Mouse (Mus musculus): ENCODE measurements at regions not wholly inside any gene's neighbourhood (a gene's known extent, or its start where the extent isn't known, plus 50 kb on each side); places are given as distances from the start of the nearest gene placed in this dataset.

DNA sequence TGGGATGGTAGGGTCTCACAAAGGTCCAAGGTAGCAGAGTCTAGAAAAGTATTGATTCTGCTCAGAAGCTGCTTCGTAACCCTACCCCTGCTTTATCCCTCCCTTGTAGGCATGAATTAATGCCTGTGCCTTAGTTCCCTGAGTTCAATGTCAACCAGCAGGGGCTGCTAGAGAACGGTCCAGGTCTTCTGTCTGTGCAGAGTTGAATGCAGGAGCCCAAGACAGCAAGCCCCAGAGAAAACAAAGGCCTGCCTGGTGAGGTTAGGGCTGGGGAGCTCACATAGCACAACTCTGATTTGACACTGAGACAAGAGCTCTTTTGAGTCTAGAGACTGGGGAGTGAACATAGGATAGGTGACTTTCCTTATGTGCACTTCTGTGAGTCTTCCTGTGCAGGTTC, 56.6 kb downstream of the Olig3 start:
- DNase-seq, result peak in 1 of 2 experiments; percentile 16

DNA sequence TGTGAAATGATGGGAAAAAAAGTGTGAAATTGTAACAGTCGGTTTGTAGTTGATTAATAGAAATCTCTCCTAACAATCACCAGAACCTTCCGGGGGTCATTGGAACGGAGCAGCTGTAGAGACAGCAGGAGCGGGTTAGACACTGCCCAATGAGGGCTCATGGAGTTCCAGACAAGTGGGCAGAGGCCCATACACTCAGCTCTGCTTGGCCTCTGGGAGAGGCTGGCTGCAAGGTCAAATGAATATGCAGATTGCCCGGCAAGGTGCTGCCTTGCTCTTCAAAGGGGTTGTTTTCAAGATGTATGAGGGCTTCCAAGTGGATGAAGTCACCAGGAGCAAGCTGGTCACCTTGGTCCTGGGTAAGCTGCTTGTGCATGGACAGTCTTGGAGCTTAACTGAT, 57.6 kb downstream of the Olig3 start:
- no peak for DNase-seq

DNA sequence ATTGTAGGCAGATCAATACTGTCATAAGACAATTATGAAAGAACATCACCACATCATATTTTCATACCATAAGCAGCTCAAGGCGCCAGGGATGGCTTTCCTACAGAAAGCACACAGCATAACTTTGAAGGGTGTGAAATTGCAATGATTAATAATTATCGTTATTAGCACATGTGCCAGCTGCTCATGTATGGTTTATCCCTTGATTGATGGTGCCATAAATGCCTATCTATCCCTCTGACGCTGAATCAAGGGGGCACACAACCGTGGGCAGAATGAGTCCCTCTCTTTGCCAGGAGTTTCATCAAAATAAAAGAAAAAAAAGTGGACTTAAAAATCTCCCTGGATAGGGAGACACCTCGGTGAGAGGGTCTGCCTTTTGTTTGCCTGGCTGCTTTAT, 58.5 kb downstream of the Olig3 start:
- no peak for DNase-seq

DNA sequence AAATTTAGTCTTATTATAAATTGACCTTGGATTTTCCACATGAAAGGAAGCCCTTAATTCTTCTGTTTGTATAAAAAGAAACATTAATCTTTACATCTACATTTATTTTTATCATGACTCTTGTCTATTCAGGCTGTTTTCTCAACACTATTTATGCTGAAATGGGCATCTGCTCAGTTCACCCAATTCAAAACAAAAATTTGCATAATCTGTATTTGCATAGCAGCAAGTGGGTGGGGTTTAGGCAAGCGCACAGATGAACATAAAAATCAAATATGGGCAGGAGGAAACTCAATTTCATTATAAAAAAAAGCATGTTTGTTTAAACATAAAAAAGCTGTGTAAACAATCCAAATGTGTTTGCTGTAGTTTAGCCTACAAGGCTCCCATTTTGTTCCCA, 67.7 kb downstream of the Olig3 start:
- no peak for DNase-seq

DNA sequence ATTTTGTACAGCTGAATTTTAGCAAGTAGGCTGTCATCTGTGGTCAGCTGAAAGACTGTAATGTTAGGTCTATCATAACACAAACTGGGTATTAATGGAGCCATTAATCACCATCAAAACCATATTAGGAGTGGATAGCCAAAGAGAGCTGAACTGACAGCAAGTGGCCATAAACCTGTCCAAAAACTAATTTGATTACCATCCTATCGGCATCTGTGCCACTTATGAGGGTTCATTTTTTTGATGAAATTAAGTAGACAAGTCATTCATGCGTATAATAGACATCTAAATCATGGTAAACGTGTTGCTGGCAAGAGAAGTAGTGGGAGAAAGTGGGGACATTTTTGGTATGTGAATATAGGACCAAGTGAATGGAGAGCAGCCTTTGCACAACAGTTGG, 68.6 kb downstream of the Olig3 start:
- DNase-seq, result no peak

DNA sequence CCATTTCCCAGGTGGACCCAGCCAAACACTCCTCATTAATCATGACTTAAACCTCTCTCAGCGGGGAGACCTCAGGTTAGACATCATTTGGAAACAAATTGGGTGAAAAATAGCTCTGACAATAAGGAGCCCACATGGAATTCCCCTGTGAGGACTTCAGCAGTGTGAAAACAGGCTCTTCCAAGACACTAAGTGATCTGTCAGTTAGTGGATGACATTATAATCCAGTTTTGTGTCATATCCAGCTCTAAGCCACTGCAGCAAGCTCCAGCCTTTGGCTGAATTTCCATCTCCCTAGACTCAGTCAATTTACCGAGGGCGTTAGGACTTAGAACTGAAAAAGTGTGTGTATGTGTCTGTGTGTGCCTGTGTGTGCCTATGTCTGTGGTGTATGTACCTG, 70.5 kb downstream of the Olig3 start:
- no peak for DNase-seq

DNA sequence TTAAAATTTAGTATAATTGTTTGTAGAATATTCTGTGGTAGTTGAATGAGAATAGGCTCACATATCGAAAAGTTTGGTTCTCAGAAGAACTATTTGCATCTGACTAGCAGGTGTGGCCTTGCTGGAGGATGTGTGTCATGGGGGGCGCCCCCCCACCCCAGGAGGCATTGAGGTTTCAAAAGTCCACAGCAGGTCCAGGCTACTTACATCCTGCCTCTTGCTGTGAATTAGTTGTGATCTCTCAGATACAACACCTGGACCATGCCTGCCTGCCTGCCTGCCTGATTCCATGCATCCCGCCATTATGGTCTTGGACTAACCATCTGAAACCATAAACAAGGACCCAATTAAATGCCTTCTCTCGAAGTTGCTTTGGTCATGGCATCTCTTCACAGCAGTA, 76.2 kb downstream of the Olig3 start:
- DNase-seq, result no peak

DNA sequence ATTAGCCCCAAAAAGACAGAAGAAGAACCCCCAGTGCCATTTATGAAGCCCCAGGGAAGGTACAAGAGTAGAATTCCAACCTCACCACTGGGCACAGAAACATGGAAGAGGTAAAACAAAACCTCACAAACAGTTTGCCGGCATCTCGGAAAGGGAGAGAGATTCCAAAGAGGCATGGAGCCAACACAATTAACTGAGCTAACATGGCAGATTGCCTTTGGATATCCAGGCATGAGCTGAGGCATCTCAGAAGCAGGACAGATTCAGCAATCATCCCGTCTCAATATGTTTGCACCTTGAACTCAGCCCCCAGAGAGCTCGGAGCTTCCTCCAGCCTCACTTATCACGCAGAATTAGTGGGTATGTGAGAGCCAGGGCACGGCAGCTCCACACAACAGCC, 78.3 kb downstream of the Olig3 start:
- no peak for DNase-seq

DNA sequence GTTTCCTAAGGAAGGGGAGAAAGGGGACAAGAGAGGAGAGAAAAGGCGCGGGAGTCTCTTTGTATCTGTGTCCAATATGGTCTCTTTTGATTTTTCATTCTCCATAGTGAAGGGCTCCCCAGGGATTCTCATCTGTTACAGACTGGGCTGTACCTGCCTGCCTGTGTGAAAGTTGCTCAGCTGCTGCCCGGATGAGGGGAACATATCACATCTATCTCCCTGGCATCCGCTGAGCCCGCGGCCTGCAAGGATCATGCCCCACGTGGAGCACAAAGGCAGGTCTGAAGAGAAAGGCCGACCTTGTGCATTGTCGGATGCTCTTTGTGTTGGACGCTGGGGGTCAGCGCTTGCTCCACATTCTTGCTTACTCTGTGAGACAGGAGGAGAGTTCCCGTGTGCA, 85.5 kb downstream of the Olig3 start:
- DNase-seq, result no peak

DNA sequence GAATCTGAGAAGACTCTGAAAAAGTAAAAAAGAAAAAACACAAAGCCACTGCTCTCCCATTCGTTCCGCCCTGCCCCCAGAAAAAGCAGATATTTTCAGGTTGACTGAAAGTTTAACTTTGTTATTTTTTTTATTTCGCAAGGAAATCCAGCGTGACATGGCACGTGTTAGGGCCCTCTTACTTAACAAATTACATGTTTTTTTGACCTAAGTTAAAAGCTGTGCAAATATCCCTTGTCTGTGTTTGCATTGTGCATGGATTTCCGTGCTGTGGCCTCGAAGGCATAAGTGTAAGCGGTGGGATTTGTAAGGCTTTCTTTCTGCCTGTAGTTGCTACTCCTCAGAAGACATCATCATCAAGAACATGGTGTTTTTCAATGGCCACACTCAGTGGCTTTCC, 87.2 kb downstream of the Olig3 start:
- DNase-seq, result no peak

DNA sequence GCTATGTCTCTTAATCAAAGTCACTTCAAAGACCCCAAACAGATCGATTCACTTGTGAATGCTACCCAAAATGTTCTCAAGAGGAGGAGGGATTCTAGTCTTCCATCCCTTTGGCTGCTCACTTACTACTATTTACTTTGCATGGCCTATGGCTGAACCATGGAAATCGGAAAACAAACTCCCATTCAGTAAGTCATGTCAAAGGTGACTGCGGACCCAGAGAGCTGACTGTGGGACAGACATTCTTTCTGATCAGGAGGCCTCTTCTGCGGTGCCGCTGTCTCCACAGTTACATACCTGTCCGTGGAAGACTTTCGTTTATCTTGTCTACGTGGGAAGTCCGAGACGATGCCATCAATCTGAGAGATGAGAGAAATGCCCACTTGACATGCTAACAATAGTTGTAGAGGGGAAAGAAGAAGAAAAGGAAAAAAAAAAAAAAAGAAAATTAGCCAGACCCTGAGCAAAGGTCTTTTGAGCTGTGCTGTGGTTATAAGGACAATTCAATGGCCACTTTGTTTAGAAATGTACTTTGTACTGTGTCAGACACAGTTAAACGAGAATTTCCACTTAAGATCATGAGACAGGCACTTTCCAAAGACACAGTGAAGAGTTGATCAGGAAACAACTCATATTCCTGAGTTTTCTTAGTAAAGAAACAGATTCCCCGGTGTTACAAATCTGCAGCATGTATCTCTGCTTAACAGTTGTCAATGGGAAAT, 92.7 kb downstream of the Olig3 start:
- DNase-seq, result no peak

DNA sequence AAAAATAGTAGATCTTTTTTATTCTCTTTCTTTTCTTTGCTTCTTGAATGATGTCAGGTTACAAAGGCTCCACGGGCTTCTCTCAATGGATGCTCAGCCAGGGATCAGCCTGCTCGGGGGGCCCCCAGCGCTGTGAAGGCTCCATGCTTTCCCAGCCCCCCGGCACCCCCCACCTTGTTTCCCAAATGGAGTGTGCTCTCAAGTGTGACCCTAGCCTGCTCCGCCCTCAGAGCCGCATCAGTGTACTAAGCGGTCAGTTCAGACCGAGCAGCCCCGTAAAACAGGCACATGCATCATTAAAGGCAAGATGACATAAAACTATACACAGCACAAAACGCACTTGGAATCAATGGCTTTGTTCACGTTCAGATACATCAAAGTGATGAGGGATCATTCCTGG, 102.7 kb downstream of the Olig3 start:
- no peak for DNase-seq

DNA sequence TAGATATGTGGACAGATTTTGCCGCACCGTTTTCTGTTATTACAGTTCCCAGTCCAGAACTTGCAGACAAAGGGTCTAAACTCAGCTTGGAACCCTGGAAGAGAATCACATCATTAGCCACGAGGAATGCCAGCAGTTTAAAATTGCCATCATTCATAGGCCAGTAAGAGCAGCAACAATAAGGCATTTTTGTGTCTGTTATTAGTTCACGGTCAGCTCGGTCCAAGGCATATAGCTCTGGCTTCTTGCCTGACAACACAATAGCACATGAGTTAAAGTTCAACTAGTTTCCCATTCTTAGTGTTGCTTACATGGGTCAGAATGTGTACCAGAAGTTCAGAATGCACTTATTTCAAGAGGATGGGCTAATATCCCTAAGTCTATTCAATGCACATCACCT, 103.4 kb downstream of the Olig3 start:
- DNase-seq, result no peak

DNA sequence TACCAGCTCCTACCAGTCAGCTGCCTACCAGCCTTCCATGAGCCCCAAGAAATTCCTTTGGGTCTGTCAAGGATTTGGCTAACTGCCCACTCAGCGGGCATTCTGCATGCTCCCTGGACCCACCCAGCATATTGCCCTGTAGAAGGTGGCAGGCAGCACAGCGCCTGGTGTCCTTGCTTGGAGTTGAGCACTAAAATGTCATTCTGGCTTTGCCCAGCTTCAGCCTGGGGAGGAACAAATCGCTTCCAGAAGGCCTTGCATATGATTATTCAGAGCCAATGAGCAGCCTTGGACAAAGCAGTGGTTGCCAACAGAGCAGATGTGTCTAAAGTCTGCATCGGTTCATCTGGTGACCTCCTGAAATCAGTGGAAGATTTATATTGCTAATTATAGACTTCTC, 103.8 kb downstream of the Olig3 start:
- DNase-seq, result no peak

DNA sequence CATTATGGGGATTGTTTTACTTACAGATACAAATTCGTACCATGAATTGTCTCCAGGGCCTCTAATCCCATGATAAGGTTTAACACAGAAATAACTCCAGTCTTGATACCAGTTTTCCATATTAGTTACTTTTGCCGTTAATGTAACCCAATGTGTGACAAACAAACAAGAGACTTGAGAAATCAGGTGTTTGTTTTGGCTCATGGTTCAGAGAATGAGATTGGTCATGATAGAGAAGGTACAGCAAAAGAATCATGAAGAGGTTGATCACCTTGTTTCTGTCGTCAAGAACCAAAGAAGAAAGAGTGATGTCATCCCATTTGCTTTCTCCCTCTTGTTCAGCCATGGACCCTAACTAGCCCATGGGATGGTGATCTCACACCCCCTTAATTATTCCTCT, 107.5 kb downstream of the Olig3 start:
- DNase-seq, result no peak

DNA sequence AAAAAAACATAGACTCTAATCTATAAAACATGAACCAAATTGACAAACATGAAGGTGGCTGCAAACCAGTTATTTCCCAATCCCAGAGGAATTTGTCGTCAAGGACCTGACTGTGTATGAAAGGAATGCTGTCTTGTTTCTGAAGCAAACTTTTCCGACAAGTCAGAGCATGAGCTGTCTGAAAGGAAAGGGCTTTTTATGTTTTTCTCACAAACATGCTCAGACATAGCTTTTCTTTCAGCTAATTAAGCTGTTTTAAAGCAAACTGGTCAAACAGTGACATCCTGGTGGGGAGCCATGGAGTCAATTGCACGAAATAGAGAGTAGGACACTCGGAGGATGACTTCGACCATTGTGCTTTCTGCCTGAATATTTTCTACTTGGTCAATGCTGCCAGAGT, 108.2 kb downstream of the Olig3 start:
- DNase-seq, result no peak

DNA sequence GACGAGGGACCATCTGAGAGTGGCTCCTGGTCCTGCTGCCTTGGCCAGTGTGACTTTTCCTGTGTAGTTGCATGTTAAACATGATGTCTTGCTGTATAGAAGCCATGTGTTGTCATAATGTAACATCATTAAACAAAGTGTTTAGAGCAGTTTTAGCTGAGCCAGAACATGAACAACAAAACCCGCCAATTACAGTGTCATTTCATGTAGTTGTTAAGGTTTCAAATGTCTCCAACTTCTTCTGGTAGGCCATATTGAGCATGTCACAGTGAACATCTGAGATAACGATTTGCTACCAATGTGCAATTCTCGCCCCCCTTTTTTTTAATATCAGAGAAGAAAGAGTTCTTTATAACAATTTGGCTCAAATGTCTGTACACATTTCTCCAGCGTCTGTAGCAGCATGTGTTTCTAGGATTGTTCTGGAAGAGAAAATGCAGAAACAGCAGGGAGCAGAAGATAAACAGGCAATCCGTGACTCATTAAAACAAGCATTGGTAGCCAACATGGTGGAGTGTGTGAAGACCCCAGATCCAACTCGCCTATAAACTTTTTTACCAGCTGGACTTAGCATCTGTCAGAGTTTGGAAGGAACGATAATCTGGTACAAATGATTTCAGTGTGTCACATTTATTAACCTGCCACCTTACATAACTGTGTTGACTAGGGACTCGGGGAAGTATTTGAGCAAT, 115.2 kb downstream of the Olig3 start:
- no peak for DNase-seq

DNA sequence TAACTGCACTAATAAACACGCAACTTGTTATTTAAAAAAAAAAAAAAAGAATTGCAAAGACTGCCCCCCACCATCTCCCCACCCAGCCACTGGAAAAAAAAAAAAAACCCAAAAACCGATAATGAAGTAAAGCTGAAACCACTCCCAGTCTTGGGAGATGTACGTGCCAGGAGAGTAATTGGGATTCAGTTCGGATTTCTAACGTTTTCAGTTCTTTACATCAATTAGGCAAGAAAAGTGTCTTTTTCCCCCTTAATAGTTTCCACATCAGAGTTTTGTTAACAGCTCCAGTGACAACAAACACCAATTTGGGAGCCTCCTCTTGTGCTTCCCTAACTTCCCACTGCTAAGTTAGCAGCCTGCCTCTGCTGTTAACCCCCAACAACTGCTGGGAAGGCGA, 115.7 kb downstream of the Olig3 start:
- no peak for DNase-seq

DNA sequence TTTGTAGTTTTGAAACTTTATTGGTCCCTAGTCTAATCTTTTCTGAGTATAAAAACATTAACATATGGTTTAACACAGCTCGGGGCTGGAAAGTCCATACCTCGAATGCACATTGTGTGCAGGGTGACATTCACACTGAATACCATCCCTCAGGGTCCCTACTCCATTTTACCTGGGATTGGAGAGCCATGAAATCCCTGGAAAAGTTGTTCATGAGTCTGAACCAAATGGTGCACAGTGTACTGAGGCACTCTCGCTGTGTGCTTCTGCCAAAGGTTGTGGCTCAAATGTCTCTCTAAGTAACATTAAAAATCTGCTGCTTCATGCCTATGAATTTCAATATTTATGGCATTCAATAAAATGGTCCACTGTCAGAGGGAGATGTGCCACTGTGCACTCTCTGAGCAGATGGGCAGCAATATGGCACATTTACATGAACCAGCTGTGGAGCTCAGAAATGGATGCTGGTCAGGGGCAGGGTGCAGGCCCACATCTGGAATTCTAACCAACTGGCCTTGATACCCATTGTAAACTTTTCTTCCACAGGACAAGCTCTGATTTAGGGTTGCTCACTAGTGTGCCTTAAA, 116.7 kb downstream of the Olig3 start:
- DNase-seq, result no peak

DNA sequence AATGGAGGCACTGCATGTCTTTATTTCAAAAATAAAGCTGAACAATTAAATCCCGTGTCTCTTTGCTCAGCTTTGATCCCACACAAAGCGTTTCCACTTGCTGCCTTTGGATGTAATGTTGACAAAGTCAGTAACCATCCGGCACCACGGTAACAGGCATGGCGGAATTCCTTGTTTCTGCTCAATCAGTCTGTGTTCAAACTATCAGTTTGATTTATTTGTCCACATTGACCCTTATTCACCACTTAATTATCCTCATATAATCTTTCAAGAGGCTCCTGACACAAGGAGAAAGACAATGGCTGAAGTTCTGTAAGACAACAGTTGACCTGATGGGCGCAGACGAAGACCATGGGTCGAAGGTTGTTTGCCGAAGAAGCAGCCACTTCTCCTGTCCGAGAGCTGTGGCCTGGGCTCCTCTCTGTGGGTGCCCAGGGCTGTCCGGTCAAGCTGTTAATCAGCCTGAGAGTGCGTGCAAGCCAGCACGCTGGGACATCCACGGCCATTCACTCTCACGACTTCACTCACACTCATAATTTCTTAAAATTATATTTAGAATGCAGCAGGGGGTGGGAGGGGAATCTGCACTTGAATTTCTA, 106.1 kb upstream of the Ifngr1 start:
- DNase-seq, result no peak

DNA sequence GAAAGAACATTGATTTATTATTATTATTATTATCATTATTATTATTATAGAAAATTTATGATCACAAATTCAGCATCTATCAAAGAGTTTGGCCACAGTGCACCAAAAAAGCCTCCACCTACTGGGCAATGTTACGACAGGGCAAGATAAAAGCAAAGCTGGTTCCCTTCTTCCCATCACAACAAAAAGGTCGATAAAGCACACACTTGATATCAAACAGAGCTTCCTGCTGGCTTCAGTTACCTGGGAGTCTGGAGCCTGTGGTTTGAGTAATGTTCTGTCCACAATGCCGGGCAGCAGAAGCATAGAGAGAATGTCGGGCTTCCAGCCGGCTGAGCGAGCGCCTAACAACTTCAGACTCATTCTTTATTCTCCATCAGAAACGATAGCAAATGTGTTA, 101.2 kb upstream of the Ifngr1 start:
- no peak for DNase-seq

DNA sequence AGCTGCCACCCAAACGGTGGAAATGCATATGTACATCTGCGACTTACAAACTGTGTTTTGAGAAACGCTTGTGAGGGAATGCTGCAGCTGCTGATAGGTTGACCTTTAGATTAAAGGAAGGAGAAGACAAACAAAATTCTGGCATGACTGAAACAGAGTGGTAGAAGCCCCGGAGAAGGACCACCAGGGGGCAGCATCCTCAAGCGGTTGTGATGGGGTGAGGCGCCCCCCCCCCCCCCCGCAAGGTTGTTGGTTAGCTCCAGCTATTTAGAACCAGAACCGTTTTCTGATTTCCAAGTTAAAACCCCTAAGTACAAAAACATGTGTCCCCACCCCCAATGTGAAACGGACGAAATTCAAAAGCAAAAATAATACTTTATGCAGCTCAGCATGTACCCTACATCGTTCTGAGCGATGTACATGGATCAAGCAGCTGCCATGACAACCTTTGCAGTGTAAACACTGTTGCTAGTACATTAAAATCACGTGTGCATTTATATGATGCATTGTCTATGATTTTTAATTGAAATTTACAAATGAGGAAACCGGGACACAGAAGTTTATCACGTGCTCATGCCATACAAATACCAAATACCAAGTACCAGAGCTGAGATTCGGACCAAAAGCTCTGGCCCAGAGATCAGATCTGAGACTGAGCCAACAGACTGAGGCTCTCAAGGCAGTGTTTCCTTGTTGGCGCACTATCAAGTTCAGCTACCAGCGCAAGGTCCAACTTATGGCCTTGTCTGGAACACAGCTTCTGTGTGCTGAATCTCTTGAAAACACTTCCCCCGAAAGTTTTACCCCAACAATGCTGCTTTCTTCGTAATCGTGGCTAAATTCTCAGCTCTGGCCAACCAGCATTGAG, 100.0 kb upstream of the Ifngr1 start:
- peak; percentile 64 to 76 for DNase-seq

DNA sequence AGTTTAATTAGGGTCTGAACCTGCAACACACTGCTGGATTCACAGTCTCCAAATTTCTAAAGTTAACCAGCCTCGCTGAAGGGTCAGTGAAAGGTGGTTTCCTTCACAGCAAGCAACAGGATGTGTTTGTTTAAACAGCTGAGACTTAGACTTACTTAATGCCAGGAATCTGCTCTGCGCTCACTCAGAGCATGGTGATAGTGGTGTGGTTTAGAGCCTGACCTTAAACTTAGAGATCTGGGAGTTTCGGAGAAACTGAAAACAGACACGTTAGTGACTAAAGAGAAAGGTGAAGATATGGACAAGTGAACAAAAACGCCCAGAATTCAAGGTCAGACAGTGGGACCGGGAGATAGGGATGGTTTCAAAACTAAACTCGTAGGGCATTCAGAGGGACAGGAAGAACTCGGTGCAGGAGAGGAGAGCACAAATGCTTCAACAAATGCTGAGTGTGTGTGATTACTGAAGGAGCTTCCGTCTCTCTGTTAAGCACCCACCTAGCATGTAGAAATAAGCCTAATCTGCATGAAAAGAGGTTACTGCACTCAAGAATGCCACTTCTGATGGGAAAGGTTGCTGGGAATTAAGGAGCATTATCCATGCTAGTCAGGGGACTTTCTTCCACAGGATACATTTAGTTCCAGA, 97.2 kb upstream of the Ifngr1 start:
- DNase-seq, result peak in 1 of 2 experiments; percentile 15
